Mouse (Mus musculus) kidney, postnatal 0 days (tissue): ENCODE data around the gene Hrasls5. TPM values are rescaled to one million over a fixed set of nuclear protein-coding genes. Genes with fewer than 3 reads are reported as not detected.
A peak's percentile ranks its signal among the peaks of the same experiment; 100 is the strongest.

ENCODE experiments used
- ATAC-seq: fragments of 200-750 bp; cut with Nextera tagmentation; replicated peaks from 2 replicates; pipeline ENCODE4 v1.8.0; 2017; ENCODE audit warnings: low read depth, moderate number of reproducible peaks, moderate TSS enrichment, moderate library complexity; ENCODE audit not compliant: low FRiP score
- DNase-seq: peaks from one replicate; pipeline ENCODE4 v3.0.0-alpha.2; 2016; ENCODE audit warnings: low spot score
- H3K27ac ChIP-seq: fragments of 300-500 bp; sonication (generic); 2 replicates; pipeline ENCODE4 v1.5.1; 2014; ENCODE audit warnings: mild to moderate bottlenecking
- H3K27me3 ChIP-seq: fragments of 300-500 bp; sonication (generic); 2 replicates; pipeline ENCODE4 v1.6.1; 2014; ENCODE audit warnings: low read length, mixed read lengths; ENCODE audit not compliant: insufficient read depth
- H3K36me3 ChIP-seq: fragments of 300-500 bp; sonication (generic); 2 replicates; pipeline ENCODE4 v1.6.1; 2014; ENCODE audit warnings: low read length, mixed read lengths; ENCODE audit not compliant: insufficient read depth
- H3K4me1 ChIP-seq: fragments of 300-500 bp; sonication (generic); replicated peaks from 2 replicates; pipeline ENCODE4 v1.6.1; 2014; ENCODE audit warnings: antibody characterized with exemption, low read length, mixed read lengths; ENCODE audit not compliant: insufficient read depth
- H3K4me2 ChIP-seq: fragments of 300-500 bp; sonication (generic); 2 replicates; pipeline ENCODE4 v1.6.1; 2014; ENCODE audit warnings: mild to moderate bottlenecking, low read length, moderate library complexity, mixed read lengths
- H3K4me3 ChIP-seq: fragments of 300-500 bp; sonication (generic); replicated peaks from 2 replicates; pipeline ENCODE4 v1.5.1; 2014; ENCODE audit warnings: low read depth, low read length
- H3K9ac ChIP-seq: fragments of 300-500 bp; sonication (generic); 2 replicates; pipeline ENCODE4 v1.6.1; 2014; ENCODE audit warnings: low read depth, low read length
- H3K9me3 ChIP-seq: fragments of 300-500 bp; sonication (generic); replicated peaks from 2 replicates; pipeline ENCODE4 v1.6.1; 2016; ENCODE audit warnings: low read length, inconsistent platforms, mixed read lengths
- CTCF ChIP-seq: IDR thresholded peaks from 2 replicates; pipeline ENCODE4 v1.5.1; 2016; ENCODE audit warnings: antibody characterized with exemption, low read depth, mild to moderate bottlenecking, moderate library complexity
- WGBS: fragments of 180-500 bp; shearing (Covaris S2); extraction: QIAGEN DNeasy Blood & Tissue Kit; methylation state at CpG from one replicate; pipeline ENCODE4 v1.1.7; 2014; 5-methylcytosine and 5-hydroxymethylcytosine counted together
- polyA plus RNA-seq: library from polyadenylated mRNA; unstranded; fragments of >200 nt; fragmentation: Nextera tagmentation; extraction: Ambion mirVana; gene quantifications from 2 replicates; pipeline ENCODE4 v1.2.1, GENCODE M21; 2015

Gene Hrasls5
- polyA plus RNA-seq, 1 experiment from 2014 or later = 0.36 TPM

- ATAC-seq = no peak
- Histone ChIP-seq H3K9ac (no peak overlapping the region), H3K27me3 (no peaks in the 10 kb centered on the region), H3K36me3 (no peaks in the 10 kb centered on the region), H3K9me3 (no peaks in the 10 kb centered on the region), H3K4me3 (no peak overlapping the region), H3K27ac (no peak overlapping the region), H3K4me1 (0 out of 2 replicates have a peak, but pooled peaks cover 3% of the 10 kb centered on the region), H3K4me2 (no peak overlapping the region)
- no peak for DNase-seq
- no peak for TF ChIP-seq CTCF
Observed at GRCm38 (mm10) chr19:7605013-7605412, 7.3 kb upstream of the Hrasls5 start.

DNA sequence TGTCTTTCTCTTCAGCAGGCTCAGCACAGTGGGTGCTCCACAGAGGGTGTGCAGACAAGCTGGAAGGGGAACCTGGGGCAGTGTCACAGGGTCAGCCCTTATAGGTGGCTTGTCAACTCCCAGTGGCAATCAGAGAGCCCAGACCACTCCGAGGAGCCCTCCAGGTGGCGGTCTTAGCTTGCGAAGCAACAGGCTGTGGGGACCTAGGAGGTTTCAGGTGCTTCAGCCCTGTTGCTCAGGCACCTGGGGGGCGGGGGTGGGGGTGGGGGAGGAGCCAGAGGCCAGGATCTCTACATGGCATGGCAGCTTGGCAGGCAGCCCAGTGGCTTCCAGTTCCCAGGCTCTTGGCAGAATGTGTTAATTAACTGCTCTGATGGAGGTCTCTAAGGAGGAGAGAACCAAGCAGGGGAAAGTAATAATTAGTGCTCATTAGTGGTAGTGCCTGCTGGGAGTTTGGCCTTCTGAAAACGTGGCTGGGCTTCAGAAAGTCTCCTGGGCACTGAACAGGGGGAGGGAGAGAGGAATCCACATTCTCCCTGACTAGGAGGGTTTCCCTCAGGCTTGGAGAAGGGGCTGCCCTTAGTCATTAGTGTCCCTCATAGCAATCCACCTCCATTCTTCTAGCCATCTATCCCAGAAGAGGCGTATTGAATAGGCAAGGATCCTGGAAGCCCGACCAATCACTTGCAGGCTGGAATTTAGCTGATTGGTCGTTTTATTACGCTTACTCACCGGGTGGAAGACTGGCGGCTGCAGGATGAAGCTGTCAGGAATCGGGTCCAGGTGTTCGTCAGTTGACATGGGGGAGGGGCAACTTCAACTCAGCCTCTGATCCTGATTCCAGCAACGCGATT, 6.2 kb upstream of the Hrasls5 start:
- H3K9ac ChIP-seq = no peak overlapping the region
- H3K36me3 ChIP-seq = no peaks in the 10 kb centered on the region
- H3K4me1 ChIP-seq = 0 out of 2 replicates have a peak, but pooled peaks cover 3% of the 10 kb centered on the region
- peak; percentile 63 for TF ChIP-seq CTCF
- DNase-seq (peak; percentile 64), ATAC-seq (peak; percentile 90)
- H3K9me3 ChIP-seq = no peaks in the 10 kb centered on the region
- H3K4me3 ChIP-seq = no peak overlapping the region; the same call in 1 of the 2 replicates
- H3K4me2 ChIP-seq = peak overlapping the region; percentile 50
- WGBS = 6% methylated on average over 15 of the region's 15 CpGs
- H3K27me3 ChIP-seq = no peaks in the 10 kb centered on the region
- 0 out of 2 replicates have a peak overlapping the region, but pooled peaks have one; percentile 10 for H3K27ac ChIP-seq

GRCm38 (mm10) chr19:7606801-7607689, 5.3 kb upstream of the Hrasls5 start, which contains the start of gene Lgals12:
Gene Lgals12, minus strand, starts transcription at chr19:7607193.
- 9% methylated on average over 15 of the region's 15 CpGs for WGBS
- DNase-seq (peak; percentile 25), ATAC-seq (peak; percentile 15; the same call in 1 of the 2 replicates)
- no peaks in the 10 kb centered on the region for H3K36me3 ChIP-seq
- H3K9ac ChIP-seq = no peak within 1 kb of the TSS
- H3K27me3 ChIP-seq = no peaks in the 10 kb centered on the region
- peak within 1 kb of the TSS; percentile 50 for H3K4me2 ChIP-seq
- no peak within 1 kb of the TSS; the same call in 1 of the 2 replicates for H3K4me3 ChIP-seq
- peak within 1 kb of the TSS; percentile 51 for H3K27ac ChIP-seq
- H3K4me1 ChIP-seq = 0 out of 2 replicates have a peak, but pooled peaks cover 3% of the 10 kb centered on the region
- H3K9me3 ChIP-seq = no peaks in the 10 kb centered on the region
- no peak for TF ChIP-seq CTCF

- Histone ChIP-seq H3K36me3 (no peaks in the 10 kb centered on the region), H3K9ac (no peak overlapping the region), H3K27me3 (no peaks in the 10 kb centered on the region), H3K4me2 (no peak overlapping the region), H3K27ac (peak overlapping the region; percentile 51), H3K4me3 (no peak overlapping the region), H3K4me1 (0 out of 2 replicates have a peak, but pooled peaks cover 3% of the 10 kb centered on the region), H3K9me3 (no peaks in the 10 kb centered on the region)
- no peak for ATAC-seq
- WGBS = 73% methylated on average over 7 of the region's 7 CpGs
- TF ChIP-seq CTCF = no peak
- no peak for DNase-seq
Observed at GRCm38 (mm10) chr19:7607690-7608201, 4.6 kb upstream of the Hrasls5 start.

GRCm38 (mm10) chr19:7613151-7613550, 810 bp downstream of the Hrasls5 start:
- Histone ChIP-seq H3K27me3 (no peaks in the 10 kb centered on the region), H3K36me3 (no peaks in the 10 kb centered on the region), H3K4me1 (no peaks in the 10 kb centered on the region), H3K27ac (no peak overlapping the region), H3K4me3 (no peak overlapping the region), H3K9me3 (no peaks in the 10 kb centered on the region), H3K4me2 (no peak overlapping the region), H3K9ac (no peak overlapping the region)
- ATAC-seq (no peak), DNase-seq (no peak)
- TF ChIP-seq CTCF = no peak
- 72% methylated on average over 7 of the region's 7 CpGs for WGBS
